Mouse (Mus musculus) embryonic fibroblast, embryonic 13.5 days (primary cell): ENCODE data around the gene Morn5.

Experiments
- CTCF ChIP-seq: IDR thresholded peaks from 2 replicates; pipeline ENCODE4 v1.5.1; 2011; ENCODE audit warnings: mild to moderate bottlenecking, control low read depth, low read length, moderate library complexity, borderline replicate concordance; ENCODE audit not compliant: insufficient read depth
- POLR2A ChIP-seq: IDR thresholded peaks from 2 replicates; pipeline ENCODE4 v1.6.1; 2011; ENCODE audit warnings: low read depth, mild to moderate bottlenecking, control low read depth, low read length, moderate library complexity

- no peak for TF ChIP-seq CTCF
- TF ChIP-seq POLR2A, result no peak
Measured at GRCm38 (mm10) chr2:36093301-36093700, 44.0 kb downstream of the Morn5 start.
